Mouse (Mus musculus) heart, embryonic 12.5 days (tissue): ENCODE measurements around the gene Otc. TPM values are rescaled to one million over a fixed set of nuclear protein-coding genes. Genes with fewer than 3 reads are reported as not detected.

Experiments
- ATAC-seq: fragments of 200-750 bp; cut with Nextera tagmentation; 2 replicates; pipeline ENCODE4 v1.8.0; 2017; ENCODE audit warnings: moderate TSS enrichment, moderate library complexity; ENCODE audit not compliant: insufficient number of reproducible peaks, low FRiP score
- H3K27ac ChIP-seq: fragments of 300-500 bp; sonication (generic); 2 replicates; pipeline ENCODE4 v1.5.1; 2016; ENCODE audit warnings: mild to moderate bottlenecking, moderate library complexity; ENCODE audit not compliant: poor library complexity, severe bottlenecking
- H3K27me3 ChIP-seq: fragments of 300-500 bp; sonication (generic); replicated peaks from 2 replicates; pipeline ENCODE4 v1.6.1; 2016; ENCODE audit warnings: mild to moderate bottlenecking, moderate library complexity
- H3K36me3 ChIP-seq: fragments of 300-500 bp; sonication (generic); 2 replicates; pipeline ENCODE4 v1.6.1; 2016; ENCODE audit warnings: mild to moderate bottlenecking, moderate library complexity
- H3K4me1 ChIP-seq: fragments of 300-500 bp; sonication (generic); replicated peaks from 2 replicates; pipeline ENCODE4 v1.6.1; 2016; ENCODE audit warnings: mild to moderate bottlenecking
- H3K4me2 ChIP-seq: fragments of 300-500 bp; sonication (generic); 2 replicates; pipeline ENCODE4 v1.6.1; 2016; ENCODE audit warnings: mild to moderate bottlenecking, moderate library complexity
- H3K4me3 ChIP-seq: fragments of 300-500 bp; sonication (generic); 2 replicates; pipeline ENCODE4 v1.5.1; 2016; ENCODE audit warnings: mild to moderate bottlenecking
- H3K9ac ChIP-seq: fragments of 300-500 bp; sonication (generic); 2 replicates; pipeline ENCODE4 v1.6.1; 2016; ENCODE audit warnings: mild to moderate bottlenecking, moderate library complexity
- H3K9me3 ChIP-seq: fragments of 300-500 bp; sonication (generic); replicated peaks from 2 replicates; pipeline ENCODE4 v1.6.1; 2016; ENCODE audit warnings: mild to moderate bottlenecking, moderate library complexity
- WGBS: fragments of 180-500 bp; shearing (Covaris S2); methylation state at CpG from one replicate; pipeline ENCODE4 v1.1.7; 2016; 5-methylcytosine and 5-hydroxymethylcytosine counted together
- polyA plus RNA-seq: library from polyadenylated mRNA; unstranded; fragments of >200 nt; fragmentation: Nextera tagmentation; extraction: Ambion mirVana; gene quantifications from 2 replicates; pipeline ENCODE4 v1.2.1, GENCODE M21; 2016

Otc gene
- polyA plus RNA-seq, 1 experiment from 2014 or later, result not detected

DNA sequence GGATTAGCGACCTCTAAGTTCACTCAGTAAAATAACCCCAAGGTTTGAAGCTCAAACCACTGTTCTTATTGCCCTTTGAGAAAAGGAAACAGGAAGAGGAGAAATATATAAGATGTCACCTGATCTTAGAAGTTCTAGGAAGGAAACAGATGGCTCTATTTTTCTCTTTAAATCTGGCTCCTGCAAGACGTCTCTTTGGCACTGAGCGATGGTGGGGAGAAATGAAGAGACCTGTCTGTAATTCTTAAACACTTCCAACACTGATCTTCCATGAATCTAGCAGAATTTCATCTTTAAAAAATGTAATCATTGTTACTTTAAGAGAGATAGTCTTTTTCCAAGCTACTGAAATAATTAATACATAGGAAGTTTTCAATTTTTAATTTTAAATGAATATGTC, 16.2 kb downstream of the Otc start:
- no peaks in the 10 kb centered on the region for H3K9me3 ChIP-seq
- no peak for ATAC-seq
- H3K4me1 ChIP-seq, result no peaks in the 10 kb centered on the region
- no peaks in the 10 kb centered on the region for H3K36me3 ChIP-seq
- no peaks in the 10 kb centered on the region for H3K27me3 ChIP-seq
- no peak overlapping the region for H3K27ac ChIP-seq
- no peak overlapping the region for H3K4me3 ChIP-seq
- WGBS, result 71% methylated on average over 3 of the region's 3 CpGs
- H3K4me2 ChIP-seq, result no peak overlapping the region
- no peak overlapping the region for H3K9ac ChIP-seq

DNA sequence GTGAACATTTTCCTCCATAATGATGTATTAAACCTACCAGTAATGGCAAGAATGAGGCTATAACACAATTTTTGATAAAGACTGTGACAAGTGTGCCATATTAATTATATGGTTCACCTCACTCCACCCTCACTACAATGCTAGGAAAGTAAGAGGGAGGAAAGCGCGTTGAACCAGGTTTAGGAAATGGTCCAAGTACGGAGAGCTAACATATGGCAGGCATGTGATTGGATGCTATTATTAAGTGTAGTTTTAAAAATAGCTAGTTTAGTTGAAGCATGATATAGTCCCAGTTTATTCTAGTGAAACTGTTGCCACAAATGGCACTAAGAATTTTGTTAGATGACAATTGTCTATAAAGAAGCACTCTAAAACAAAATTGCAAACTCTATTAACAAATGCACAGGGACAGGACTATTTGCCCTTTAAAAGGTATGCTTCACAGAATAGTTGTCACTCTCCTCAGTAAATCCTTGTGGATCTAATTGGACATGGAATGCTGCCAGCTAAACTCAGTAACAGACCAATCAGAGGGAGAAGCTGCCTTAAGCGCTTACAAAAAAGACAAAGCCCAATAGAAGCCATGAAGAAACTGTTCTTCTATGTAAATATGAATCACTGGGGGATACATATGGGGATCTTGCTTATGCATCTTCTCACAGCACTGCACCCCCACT, 16.8 kb downstream of the Otc start:
- Histone ChIP-seq H3K27me3 (no peaks in the 10 kb centered on the region), H3K4me2 (no peak overlapping the region), H3K9ac (no peak overlapping the region), H3K9me3 (no peaks in the 10 kb centered on the region), H3K4me1 (no peaks in the 10 kb centered on the region), H3K4me3 (no peak overlapping the region), H3K36me3 (no peaks in the 10 kb centered on the region), H3K27ac (no peak overlapping the region)
- no peak for ATAC-seq
- WGBS, result 72% methylated on average over 4 of the region's 4 CpGs

DNA sequence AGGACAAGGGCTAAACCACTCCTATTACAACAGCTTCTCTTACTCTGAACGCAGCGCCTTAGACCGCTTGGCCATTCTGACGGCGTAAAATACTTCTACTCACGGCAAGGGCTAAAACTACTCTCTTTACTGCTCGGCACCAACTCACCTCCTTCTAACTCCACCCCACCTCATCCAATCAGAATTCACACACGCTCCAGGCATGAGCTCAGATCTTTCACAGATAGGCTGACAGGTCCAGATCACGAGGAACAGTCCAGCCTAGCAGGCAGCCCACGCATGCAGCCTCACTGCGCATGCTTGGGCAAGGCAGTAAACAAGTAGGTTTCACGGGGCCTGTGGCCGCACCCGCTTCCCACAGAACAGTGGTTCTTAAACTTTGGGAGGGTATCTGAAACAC, 45.2 kb downstream of the Otc start:
- H3K4me2 ChIP-seq, result no peak overlapping the region

GRCm38 (mm10) chrX:10318176-10318575, 66.1 kb downstream of the Otc start:
- Histone ChIP-seq H3K4me3 (no peak overlapping the region), H3K27me3 (no peaks in the 10 kb centered on the region), H3K9me3 (no peaks in the 10 kb centered on the region), H3K36me3 (no peaks in the 10 kb centered on the region), H3K9ac (no peak overlapping the region), H3K4me2 (no peak overlapping the region), H3K4me1 (no peaks in the 10 kb centered on the region), H3K27ac (no peak overlapping the region)
- WGBS, result 70% methylated on average over 4 of the region's 4 CpGs
- no peak for ATAC-seq

More for the DNA sequence above, 45.2 kb downstream of the Otc start:
- ATAC-seq, result no peak
- Histone ChIP-seq H3K4me1 (no peaks in the 10 kb centered on the region), H3K36me3 (no peaks in the 10 kb centered on the region), H3K9ac (no peak overlapping the region), H3K27me3 (no peaks in the 10 kb centered on the region), H3K9me3 (no peaks in the 10 kb centered on the region), H3K4me3 (no peak overlapping the region), H3K27ac (no peak overlapping the region)
- WGBS, result 81% methylated on average over 14 of the region's 14 CpGs

GRCm38 (mm10) chrX:10330246-10330645, 78.1 kb downstream of the Otc start:
- no peaks in the 10 kb centered on the region for H3K27me3 ChIP-seq
- H3K27ac ChIP-seq, result no peak overlapping the region
- ATAC-seq, result no peak
- H3K4me3 ChIP-seq, result no peak overlapping the region
- no peaks in the 10 kb centered on the region for H3K9me3 ChIP-seq
- H3K4me1 ChIP-seq, result no peaks in the 10 kb centered on the region
- H3K36me3 ChIP-seq, result no peaks in the 10 kb centered on the region
- WGBS, result 44% methylated on average over 1 of the region's 1 CpGs
- H3K9ac ChIP-seq, result no peak overlapping the region
- no peak overlapping the region for H3K4me2 ChIP-seq

DNA sequence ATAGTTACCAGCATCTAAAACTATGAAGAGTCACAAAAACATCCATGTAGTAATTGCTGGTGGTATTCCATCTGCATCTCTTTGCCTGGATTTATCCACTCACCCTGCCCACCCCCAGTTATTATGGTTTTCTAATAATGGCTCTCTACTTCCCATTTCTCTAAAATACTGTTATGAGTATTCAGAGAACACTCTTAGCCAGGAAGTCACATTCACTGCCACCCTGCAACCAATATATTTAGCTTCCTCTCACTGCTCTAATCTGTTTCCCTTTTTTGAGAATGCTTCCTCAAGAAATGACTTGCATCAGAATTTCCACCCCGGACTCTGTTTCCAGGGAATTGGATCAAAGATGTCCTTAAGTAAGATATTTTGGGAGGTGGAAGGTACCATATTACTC, 79.6 kb downstream of the Otc start:
- H3K9ac ChIP-seq, result no peak overlapping the region
- WGBS, result 67% methylated on average over 1 of the region's 1 CpGs
- no peaks in the 10 kb centered on the region for H3K27me3 ChIP-seq
- no peak overlapping the region for H3K4me2 ChIP-seq
- H3K27ac ChIP-seq, result no peak overlapping the region
- H3K36me3 ChIP-seq, result no peaks in the 10 kb centered on the region
- no peaks in the 10 kb centered on the region for H3K9me3 ChIP-seq
- ATAC-seq, result no peak
- no peaks in the 10 kb centered on the region for H3K4me1 ChIP-seq
- H3K4me3 ChIP-seq, result no peak overlapping the region

DNA sequence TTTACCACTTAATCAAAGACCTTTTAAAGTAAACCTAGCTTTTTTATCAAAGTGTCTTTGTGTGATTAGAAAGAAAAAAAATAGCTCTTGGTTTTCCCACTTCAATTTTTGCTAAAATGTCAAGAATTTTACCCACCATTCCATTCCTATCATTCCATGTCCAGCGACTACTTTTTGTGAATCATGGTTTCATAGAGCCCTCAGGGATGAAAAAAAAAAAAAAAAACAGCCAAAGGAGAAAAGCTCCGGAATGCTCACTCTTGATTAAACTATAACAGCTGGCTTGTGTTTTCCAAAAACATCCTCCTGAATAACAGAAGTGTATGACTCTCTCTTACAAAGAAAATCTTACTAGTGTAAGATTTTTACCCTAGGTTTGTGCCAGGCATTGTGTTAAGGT, 84.7 kb downstream of the Otc start:
- no peak overlapping the region for H3K4me2 ChIP-seq
- H3K36me3 ChIP-seq, result no peaks in the 10 kb centered on the region
- WGBS, result 43% methylated on average over 2 of the region's 2 CpGs
- H3K27me3 ChIP-seq, result no peaks in the 10 kb centered on the region
- H3K27ac ChIP-seq, result no peak overlapping the region
- no peak overlapping the region for H3K9ac ChIP-seq
- no peaks in the 10 kb centered on the region for H3K9me3 ChIP-seq
- H3K4me3 ChIP-seq, result no peak overlapping the region
- H3K4me1 ChIP-seq, result no peaks in the 10 kb centered on the region
- no peak for ATAC-seq

DNA sequence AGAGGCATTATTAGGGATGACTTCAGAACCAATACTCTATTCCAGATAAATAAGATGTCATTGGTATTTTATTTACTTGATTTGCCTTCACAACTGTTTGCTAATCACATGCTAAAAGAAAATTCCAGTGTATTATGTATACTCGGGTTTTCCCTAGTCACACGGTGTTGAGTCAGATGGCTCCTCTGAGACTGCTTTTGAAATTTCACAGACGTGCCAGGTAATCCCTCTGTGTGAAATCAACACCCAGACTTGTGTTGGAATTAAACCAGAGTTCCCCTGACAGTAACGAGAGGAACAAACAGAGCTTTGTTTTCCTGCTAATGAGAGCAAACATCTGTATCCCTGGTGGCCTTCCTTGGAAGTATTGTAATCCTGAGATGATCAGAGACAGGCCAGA, 103.8 kb downstream of the Otc start:
- Histone ChIP-seq H3K4me2 (no peak overlapping the region), H3K27me3 (no peaks in the 10 kb centered on the region), H3K4me3 (no peak overlapping the region), H3K27ac (no peak overlapping the region), H3K9me3 (no peaks in the 10 kb centered on the region), H3K4me1 (no peaks in the 10 kb centered on the region), H3K9ac (no peak overlapping the region), H3K36me3 (no peaks in the 10 kb centered on the region)
- no peak for ATAC-seq
- WGBS, result 35% methylated on average over 4 of the region's 4 CpGs

Other genes with a start within 250 kb of the Otc start
- gene Srpx, start 134.6 kb upstream of the Otc start, polyA plus RNA-seq, result 2.8 and 3.3 TPM in 2 replicates
- 12.0 and 12.5 TPM in 2 replicates for gene Rpgr, start 35.4 kb upstream of the Otc start, polyA plus RNA-seq
- gene Tspan7, start 232.9 kb downstream of the Otc start, polyA plus RNA-seq, result 81.3 and 83.3 TPM in 2 replicates